Mouse (Mus musculus) hindbrain, embryonic 12.5 days (tissue): ENCODE results near the gene Mrpl1. TPM values are rescaled to one million over a fixed set of nuclear protein-coding genes. Genes with fewer than 3 reads are reported as not detected.

Experiments
- ATAC-seq: fragments of 200-750 bp; cut with Nextera tagmentation; 2 replicates; pipeline ENCODE4 v1.8.0; 2017; ENCODE audit warnings: moderate TSS enrichment; ENCODE audit not compliant: low FRiP score
- H3K27ac ChIP-seq: fragments of 300-500 bp; sonication (generic); 2 replicates; pipeline ENCODE4 v1.5.1; 2016; ENCODE audit warnings: mild to moderate bottlenecking
- H3K27me3 ChIP-seq: fragments of 300-500 bp; sonication (generic); 2 replicates; pipeline ENCODE4 v1.6.1; 2016; ENCODE audit warnings: mild to moderate bottlenecking
- H3K36me3 ChIP-seq: fragments of 300-500 bp; sonication (generic); 2 replicates; pipeline ENCODE4 v1.6.1; 2016; ENCODE audit warnings: mild to moderate bottlenecking
- H3K4me1 ChIP-seq: fragments of 300-500 bp; sonication (generic); 2 replicates; pipeline ENCODE4 v1.6.1; 2016
- H3K4me2 ChIP-seq: fragments of 300-500 bp; sonication (generic); replicated peaks from 2 replicates; pipeline ENCODE4 v1.6.1; 2016; ENCODE audit warnings: mild to moderate bottlenecking
- H3K4me3 ChIP-seq: fragments of 300-500 bp; sonication (generic); 2 replicates; pipeline ENCODE4 v1.5.1; 2016; ENCODE audit warnings: mild to moderate bottlenecking
- H3K9ac ChIP-seq: fragments of 300-500 bp; sonication (generic); 2 replicates; pipeline ENCODE4 v1.6.1; 2016; ENCODE audit warnings: mild to moderate bottlenecking, moderate library complexity
- H3K9me3 ChIP-seq: fragments of 300-500 bp; sonication (generic); replicated peaks from 2 replicates; pipeline ENCODE4 v1.6.1; 2016; ENCODE audit warnings: mild to moderate bottlenecking
- WGBS: fragments of 180-500 bp; shearing (Covaris S2); methylation state at CpG from one replicate; pipeline ENCODE4 v1.1.7; 2016; 5-methylcytosine and 5-hydroxymethylcytosine counted together
- polyA plus RNA-seq: library from polyadenylated mRNA; unstranded; fragments of >200 nt; fragmentation: Nextera tagmentation; extraction: Ambion mirVana; gene quantifications from 2 replicates; pipeline ENCODE4 v1.2.1, GENCODE M21; 2016

Gene Mrpl1
- polyA plus RNA-seq, 1 experiment from 2014 or later, result 20.2 TPM

- Histone ChIP-seq H3K36me3 (peaks cover 14% of the 10 kb centered on the region), H3K4me2 (no peak overlapping the region), H3K27ac (no peak overlapping the region), H3K27me3 (no peaks in the 10 kb centered on the region), H3K4me3 (no peak overlapping the region), H3K9ac (no peak overlapping the region), H3K4me1 (no peaks in the 10 kb centered on the region), H3K9me3 (no peaks in the 10 kb centered on the region)
- ATAC-seq, result no peak; the same call in 1 of the 2 replicates
- WGBS, result 61% methylated on average over 3 of the region's 3 CpGs
Measured at GRCm38 (mm10) chr5:96267017-96267702, 57.9 kb downstream of the Mrpl1 start.

- H3K4me1 ChIP-seq, result no peaks in the 10 kb centered on the region
- 92% methylated on average over 6 of the region's 6 CpGs for WGBS
- no peaks in the 10 kb centered on the region for H3K9me3 ChIP-seq
- H3K27ac ChIP-seq, result no peak overlapping the region
- H3K36me3 ChIP-seq, result no peaks in the 10 kb centered on the region
- no peak for ATAC-seq
- H3K4me3 ChIP-seq, result no peak overlapping the region
- no peak overlapping the region for H3K9ac ChIP-seq
- no peaks in the 10 kb centered on the region for H3K27me3 ChIP-seq
- H3K4me2 ChIP-seq, result no peak overlapping the region
Measured at GRCm38 (mm10) chr5:96271070-96271469, 61.8 kb downstream of the Mrpl1 start.

- 64% methylated on average over 8 of the region's 8 CpGs for WGBS
Measured at GRCm38 (mm10) chr5:96305786-96306185, 96.5 kb downstream of the Mrpl1 start.

GRCm38 (mm10) chr5:96306271-96306670 is 97.0 kb downstream of the Mrpl1 start:
- Histone ChIP-seq H3K27ac (no peak overlapping the region), H3K9me3 (no peaks in the 10 kb centered on the region), H3K4me1 (no peaks in the 10 kb centered on the region), H3K36me3 (no peaks in the 10 kb centered on the region), H3K4me2 (no peak overlapping the region), H3K27me3 (no peaks in the 10 kb centered on the region), H3K9ac (no peak overlapping the region), H3K4me3 (no peak overlapping the region)
- WGBS, result 75% methylated on average over 1 of the region's 1 CpGs
- no peak for ATAC-seq

More at GRCm38 (mm10) chr5:96305786-96306185, 96.5 kb downstream of the Mrpl1 start:
- no peak overlapping the region for H3K9ac ChIP-seq
- H3K4me1 ChIP-seq, result no peaks in the 10 kb centered on the region
- ATAC-seq, result no peak
- no peaks in the 10 kb centered on the region for H3K27me3 ChIP-seq
- no peak overlapping the region for H3K4me2 ChIP-seq
- H3K27ac ChIP-seq, result no peak overlapping the region
- H3K4me3 ChIP-seq, result no peak overlapping the region
- no peaks in the 10 kb centered on the region for H3K36me3 ChIP-seq
- no peaks in the 10 kb centered on the region for H3K9me3 ChIP-seq

GRCm38 (mm10) chr5:96306826-96307225 is 97.5 kb downstream of the Mrpl1 start:
- no peak overlapping the region for H3K4me2 ChIP-seq
- no peaks in the 10 kb centered on the region for H3K9me3 ChIP-seq
- WGBS, result 66% methylated on average over 5 of the region's 5 CpGs

GRCm38 (mm10) chr5:96308086-96308485 is 98.8 kb downstream of the Mrpl1 start:
- Histone ChIP-seq H3K36me3 (no peaks in the 10 kb centered on the region), H3K27me3 (no peaks in the 10 kb centered on the region), H3K27ac (no peak overlapping the region), H3K9me3 (no peaks in the 10 kb centered on the region), H3K4me2 (no peak overlapping the region), H3K9ac (no peak overlapping the region), H3K4me1 (no peaks in the 10 kb centered on the region), H3K4me3 (no peak overlapping the region)
- ATAC-seq, result no peak
- 88% methylated on average over 13 of the region's 13 CpGs for WGBS

More at GRCm38 (mm10) chr5:96306826-96307225, 97.5 kb downstream of the Mrpl1 start:
- Histone ChIP-seq H3K27ac (no peak overlapping the region), H3K4me3 (no peak overlapping the region), H3K36me3 (no peaks in the 10 kb centered on the region), H3K4me1 (no peaks in the 10 kb centered on the region), H3K9ac (no peak overlapping the region), H3K27me3 (no peaks in the 10 kb centered on the region)
- no peak for ATAC-seq

GRCm38 (mm10) chr5:96308645-96309044 is 99.4 kb downstream of the Mrpl1 start:
- Histone ChIP-seq H3K27ac (no peak overlapping the region), H3K4me2 (no peak overlapping the region), H3K4me1 (no peaks in the 10 kb centered on the region), H3K9me3 (no peaks in the 10 kb centered on the region), H3K36me3 (no peaks in the 10 kb centered on the region), H3K4me3 (no peak overlapping the region), H3K27me3 (no peaks in the 10 kb centered on the region), H3K9ac (no peak overlapping the region)
- no peak for ATAC-seq
- WGBS, result 60% methylated on average over 5 of the region's 5 CpGs

- Histone ChIP-seq H3K4me1 (no peaks in the 10 kb centered on the region), H3K4me2 (no peak overlapping the region), H3K27me3 (no peaks in the 10 kb centered on the region), H3K27ac (no peak overlapping the region), H3K9me3 (no peaks in the 10 kb centered on the region), H3K4me3 (no peak overlapping the region), H3K36me3 (no peaks in the 10 kb centered on the region), H3K9ac (no peak overlapping the region)
- 90% methylated on average over 5 of the region's 5 CpGs for WGBS
- ATAC-seq, result no peak
Measured at GRCm38 (mm10) chr5:96309566-96309965, 100.3 kb downstream of the Mrpl1 start.

- H3K36me3 ChIP-seq, result no peaks in the 10 kb centered on the region
- H3K9me3 ChIP-seq, result no peaks in the 10 kb centered on the region
- ATAC-seq, result no peak
- 78% methylated on average over 8 of the region's 8 CpGs for WGBS
- no peaks in the 10 kb centered on the region for H3K27me3 ChIP-seq
- H3K4me2 ChIP-seq, result no peak overlapping the region
- H3K27ac ChIP-seq, result no peak overlapping the region
- H3K9ac ChIP-seq, result no peak overlapping the region
- no peak overlapping the region for H3K4me3 ChIP-seq
- H3K4me1 ChIP-seq, result no peaks in the 10 kb centered on the region
Measured at GRCm38 (mm10) chr5:96311677-96312076, 102.4 kb downstream of the Mrpl1 start.

Other genes with a start within 250 kb of the Mrpl1 start
- 17.0 and 17.5 TPM in 2 replicates for gene Cnot6l, start 45.3 kb upstream of the Mrpl1 start, polyA plus RNA-seq
- gene Fras1, start 164.5 kb downstream of the Mrpl1 start, polyA plus RNA-seq, result 11.2 and 13.4 TPM in 2 replicates